Mouse (Mus musculus) common myeloid progenitor, adult 5-6 weeks (primary cell): ENCODE data around the gene Marveld1. TPM values are rescaled to one million over a fixed set of nuclear protein-coding genes. Genes with fewer than 3 reads are reported as not detected.

Experiments
- ATAC-seq: replicated peaks from 2 replicates; pipeline ENCODE4 v1.8.0; 2016; ENCODE audit warnings: low read depth, mild to moderate bottlenecking, moderate TSS enrichment, inconsistent platforms; ENCODE audit not compliant: poor library complexity, severe bottlenecking
- total RNA-seq: library from RNA; stranded (forward); fragments of 200-1000, 187-1606 nt; gene quantifications from 2 replicates; pipeline ENCODE4 v1.2.3, GENCODE M21; 2017

Gene Marveld1
- total RNA-seq, 1 experiment from 2014 or later: 10.7 TPM

DNA sequence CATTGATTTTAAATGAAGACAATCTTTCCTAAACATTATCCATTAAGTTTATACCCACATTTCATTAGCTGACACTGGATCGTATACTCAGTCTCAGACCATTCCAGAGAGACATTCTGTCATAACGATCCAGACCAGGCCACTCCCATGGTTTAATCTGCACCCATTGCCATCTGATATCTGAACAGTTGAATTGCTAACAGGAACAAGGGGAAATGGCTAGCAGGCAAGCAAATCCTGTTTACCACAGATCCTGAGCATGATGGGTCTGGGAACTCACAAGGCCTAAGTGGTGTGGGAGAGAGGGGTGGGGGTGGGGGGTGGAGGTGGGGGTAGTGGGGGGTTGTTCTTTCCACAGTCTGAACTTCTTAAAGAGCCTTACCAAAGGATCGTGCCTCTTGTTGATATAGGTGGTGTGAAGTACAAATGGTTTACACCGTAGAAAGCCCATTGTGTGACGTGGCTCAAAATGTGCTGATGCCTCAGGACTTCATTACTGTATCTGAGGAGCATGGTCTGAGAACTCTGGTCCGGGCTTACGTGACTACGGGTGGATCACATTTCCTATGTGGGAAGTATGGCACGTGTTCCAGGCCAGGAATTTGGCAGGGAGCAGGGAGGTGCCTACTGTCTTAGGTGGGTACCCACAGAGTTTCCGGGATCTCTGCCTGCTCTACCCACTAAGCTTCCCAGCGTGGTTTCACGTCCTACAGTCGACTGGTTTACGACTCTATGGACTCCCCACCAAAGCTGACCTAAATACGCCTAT is 8.5 kb upstream of the Marveld1 start:
- no peak for ATAC-seq

- ATAC-seq: no peak
These were observed 7.3 kb upstream of the Marveld1 start for GRCm38 (mm10) chr19:42139724-42140517.

GRCm38 (mm10) chr19:42141998-42142397 is 5.2 kb upstream of the Marveld1 start:
- ATAC-seq: no peak

DNA sequence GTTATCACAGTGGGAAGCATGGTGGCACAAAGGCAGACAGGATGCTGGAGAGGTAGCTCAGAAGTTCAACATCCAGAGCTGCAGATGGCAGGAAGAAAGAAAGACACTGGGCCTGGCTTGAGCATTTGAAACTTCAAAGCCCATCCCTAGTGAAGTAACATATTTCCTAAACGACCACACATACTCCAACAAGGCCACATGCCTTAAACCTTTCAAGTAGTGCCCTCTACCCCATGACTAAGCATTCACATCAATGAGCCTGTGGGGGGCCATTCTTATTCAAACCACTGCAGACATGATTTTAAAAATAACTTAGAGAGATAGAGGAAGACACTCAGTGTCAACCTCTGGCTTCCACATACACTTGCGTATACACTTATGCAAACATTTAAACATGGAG is 4.4 kb upstream of the Marveld1 start:
- no peak for ATAC-seq

DNA sequence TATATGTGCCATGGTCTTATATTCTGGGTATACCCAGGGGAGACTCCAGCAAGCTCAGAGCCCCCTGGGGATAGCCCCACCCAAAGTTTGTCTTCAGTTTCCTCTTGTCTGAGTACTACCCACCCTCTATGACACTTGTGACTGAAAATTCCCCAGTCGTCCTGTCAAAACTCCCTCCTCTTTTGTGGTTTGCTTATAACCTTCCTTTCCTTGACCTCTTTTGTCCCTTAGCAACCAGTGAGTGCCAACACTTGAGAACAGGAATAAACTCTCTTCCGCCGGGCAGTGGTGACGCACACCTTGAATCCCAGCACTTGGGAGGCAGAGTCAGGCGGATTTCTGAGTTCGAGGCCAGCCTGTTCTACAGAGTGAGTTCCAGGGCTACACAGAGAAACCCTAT is 3.1 kb upstream of the Marveld1 start:
- ATAC-seq: no peak

GRCm38 (mm10) chr19:42144541-42145167 is 2.5 kb upstream of the Marveld1 start:
- ATAC-seq: no peak

- no peak for ATAC-seq
These were observed 2.0 kb upstream of the Marveld1 start for GRCm38 (mm10) chr19:42145210-42145609.

- ATAC-seq: no peak
These were observed 1.5 kb upstream of the Marveld1 start for GRCm38 (mm10) chr19:42145731-42146130.

DNA sequence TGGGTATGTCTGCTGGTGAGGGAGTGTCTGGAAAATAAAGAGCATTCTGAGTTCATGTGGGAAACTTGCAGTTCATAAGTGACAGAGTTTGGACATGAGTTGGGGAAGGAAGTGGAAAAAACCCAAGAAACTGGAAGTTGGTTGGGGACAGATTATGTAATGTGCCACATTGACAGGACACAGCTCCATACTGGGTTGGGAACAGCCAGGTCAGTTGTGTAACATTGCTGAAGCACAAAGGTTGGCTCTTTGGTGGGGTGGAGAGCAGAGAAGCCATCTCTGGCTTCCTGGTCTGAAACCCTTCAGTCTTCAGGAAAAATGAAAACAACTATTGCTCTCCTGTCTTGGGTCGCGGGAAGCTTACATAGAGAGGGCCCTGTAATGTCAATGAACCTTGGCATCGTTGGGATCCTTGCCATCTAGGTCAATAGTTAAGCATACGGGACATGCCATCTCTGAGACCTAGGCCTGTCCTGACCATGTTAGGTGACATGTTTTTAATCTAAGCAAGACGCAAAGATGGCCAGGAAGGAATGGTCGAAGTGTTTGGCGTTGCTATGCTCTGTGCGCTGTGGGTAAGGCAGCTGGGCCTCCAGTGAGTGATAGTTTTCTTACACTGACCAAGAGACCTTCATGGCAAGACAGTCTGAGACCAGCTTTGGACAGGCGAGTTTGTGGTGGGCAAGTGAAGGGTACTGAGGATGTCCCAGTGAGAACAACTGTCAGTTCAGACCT is 757 bp upstream of the Marveld1 start:
- 0 out of 2 replicates have a peak, but pooled peaks have one; percentile 9 for ATAC-seq

GRCm38 (mm10) chr19:42147769-42148568 is 769 bp downstream of the Marveld1 start:
- peak; percentile 23 for ATAC-seq

DNA sequence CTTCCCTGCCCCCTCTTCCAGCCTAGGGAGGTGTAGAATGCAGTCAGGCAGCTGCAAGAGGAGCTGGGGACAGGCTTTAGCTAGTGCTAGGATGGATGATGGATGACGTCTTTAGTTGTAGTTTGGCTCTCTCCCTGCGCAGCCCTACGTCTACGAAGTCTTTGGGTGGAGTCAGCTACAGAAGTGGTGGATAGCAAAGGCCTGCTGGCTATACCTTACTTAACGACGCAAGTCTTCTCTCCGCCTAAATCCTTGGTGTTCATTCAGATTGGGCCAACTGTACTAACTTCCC is 1.3 kb downstream of the Marveld1 start:
- no peak for ATAC-seq

DNA sequence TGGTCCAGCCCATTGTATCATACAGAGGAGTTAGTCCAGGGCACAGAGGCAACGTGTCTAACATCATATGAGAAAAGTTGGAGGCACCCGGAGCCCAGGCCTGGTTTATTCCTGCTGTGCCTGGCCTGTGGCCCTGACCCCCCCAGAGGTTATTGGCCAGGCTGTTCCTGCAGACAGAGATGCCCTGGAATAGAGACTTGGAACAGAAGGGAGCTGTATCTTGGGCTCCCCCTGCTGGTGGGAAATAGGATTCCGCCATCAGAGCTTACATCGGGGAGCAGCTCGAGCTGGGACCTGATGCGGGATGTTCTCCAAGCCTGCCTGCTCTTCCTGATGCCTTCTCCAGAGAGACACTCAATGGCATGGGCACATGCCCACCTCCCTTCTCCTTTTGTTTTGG is 4.8 kb downstream of the Marveld1 start:
- peak; percentile 66 for ATAC-seq

DNA sequence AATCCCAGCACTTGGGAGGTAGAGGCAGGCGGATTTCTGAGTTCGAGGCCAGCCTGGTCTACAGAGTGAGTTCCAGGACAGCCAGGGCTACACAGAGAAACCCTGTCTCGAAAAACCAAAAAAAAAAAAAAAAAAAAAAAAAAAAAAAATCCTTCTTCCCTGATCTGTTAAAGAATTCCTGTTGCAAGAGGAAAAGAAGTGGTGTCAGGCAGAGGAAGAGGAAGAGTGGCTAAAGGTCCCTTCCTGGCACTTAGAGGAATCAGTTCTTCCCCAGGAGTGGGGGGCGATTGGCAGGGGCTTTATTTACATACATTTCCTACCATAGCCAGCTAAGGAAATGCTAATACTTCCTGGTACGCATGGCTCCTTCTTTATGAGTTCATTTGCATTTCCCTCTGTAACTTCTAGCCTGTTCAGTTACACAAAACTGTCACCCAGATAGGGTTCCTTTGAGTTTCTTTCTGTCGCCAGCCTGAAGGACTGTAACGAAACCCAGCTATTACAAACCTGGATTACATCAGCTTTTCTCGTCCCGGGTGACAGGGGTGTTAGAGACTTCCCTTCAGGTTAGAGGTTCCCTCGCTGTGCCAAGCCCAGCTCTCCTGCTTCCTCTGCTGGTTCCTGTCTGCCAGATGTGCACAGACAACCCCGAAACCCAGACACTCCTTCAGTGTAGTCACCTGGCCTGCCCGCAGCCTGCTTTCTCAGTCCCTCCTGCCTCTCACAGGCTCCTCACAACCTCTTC is 10.5 kb downstream of the Marveld1 start:
- ATAC-seq: peak; percentile 60

GRCm38 (mm10) chr19:42158246-42159017 is 11.2 kb downstream of the Marveld1 start:
- ATAC-seq: 0 out of 2 replicates have a peak, but pooled peaks have one; percentile 15

DNA sequence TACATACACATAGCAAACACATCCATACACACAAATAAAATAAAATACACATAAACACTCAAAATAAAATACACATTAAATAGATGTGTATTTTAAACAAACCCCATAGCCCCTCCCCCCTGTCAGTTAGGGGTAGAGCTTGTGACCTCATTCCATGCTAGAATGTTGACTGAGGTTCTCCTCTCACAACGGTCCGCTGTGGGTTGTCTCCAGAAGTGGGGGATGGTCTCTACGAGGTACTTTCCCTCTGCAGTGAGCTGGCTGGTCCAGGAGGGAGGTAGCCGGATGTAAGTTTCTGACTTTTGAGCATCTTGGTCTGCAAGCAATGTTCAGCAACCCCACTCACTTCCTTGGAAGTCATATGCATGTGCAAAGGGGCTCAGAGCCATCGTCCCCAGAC is 16.6 kb downstream of the Marveld1 start, which contains the start of gene Zfyve27:
Zfyve27 (plus strand) TSS at position 188 of the 400 bp plus-strand sequence.
- ATAC-seq: no peak

GRCm38 (mm10) chr19:42164188-42164587 is 17.0 kb downstream of the Marveld1 start:
- no peak for ATAC-seq

DNA sequence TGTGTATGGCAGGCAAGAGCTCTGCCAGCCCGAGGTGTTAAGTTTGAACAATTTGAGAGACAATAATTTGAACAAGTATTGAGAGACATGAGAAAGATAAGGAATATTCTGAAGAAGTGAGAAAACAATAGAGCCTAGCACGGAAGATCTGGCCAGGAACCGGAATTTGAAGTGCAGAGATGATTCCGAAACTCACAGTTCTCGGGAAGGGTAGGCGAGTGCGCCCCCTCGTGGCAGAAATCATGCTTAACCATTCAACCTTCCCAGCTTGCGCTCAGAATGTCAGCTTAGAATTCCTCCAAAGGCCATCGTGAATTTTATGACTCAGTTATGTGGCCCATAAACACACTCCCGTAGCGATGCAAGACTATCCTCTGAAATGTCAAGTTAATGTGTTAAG is 18.9 kb downstream of the Marveld1 start:
- peak; percentile 41; the same call in 1 of the 2 replicates for ATAC-seq

DNA sequence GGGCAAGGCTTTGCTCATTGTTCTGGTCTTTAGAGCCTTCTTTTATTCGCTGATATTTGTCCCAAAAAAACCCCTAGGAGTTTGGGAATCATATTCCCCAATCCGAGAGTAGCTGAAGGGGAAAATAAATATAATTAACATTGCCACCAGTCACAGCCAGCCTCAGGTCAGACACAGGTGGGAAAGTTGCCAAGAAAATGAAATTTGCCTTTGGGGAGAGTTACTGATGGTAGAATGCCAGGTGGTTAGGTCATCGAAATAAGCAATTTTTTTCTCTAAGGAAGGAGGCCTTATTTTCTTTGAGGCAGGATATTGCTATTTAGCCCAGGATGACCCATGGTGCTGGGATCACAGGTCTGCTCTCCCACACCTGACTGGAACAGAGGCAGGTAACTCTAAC is 19.6 kb downstream of the Marveld1 start:
- no peak for ATAC-seq
